In the genomic region with DNA sequence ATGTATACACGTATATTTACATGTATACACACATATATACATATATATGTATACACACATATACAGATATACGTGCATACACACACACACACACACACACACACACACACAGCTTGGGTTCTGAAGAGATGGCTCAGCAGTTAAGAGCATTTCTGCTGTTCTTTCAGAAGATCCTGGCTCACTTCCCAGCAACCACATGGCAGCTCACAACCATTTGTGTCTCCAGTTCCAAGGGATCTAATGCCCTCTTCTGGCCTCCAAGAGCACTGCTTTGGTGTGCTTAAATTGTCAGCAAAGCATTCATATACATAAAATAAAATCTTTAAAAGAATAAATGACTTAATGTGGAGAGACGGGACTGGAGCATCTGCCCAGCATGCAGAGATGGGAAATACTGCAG, we compare ENCODE assay signal across 8 mouse cellular contexts. TPM values are rescaled to one million over a fixed set of nuclear protein-coding genes. Genes with fewer than 3 reads are reported as not detected.
DNase-seq lines count a peak whose midpoint lies in the region; ATAC-seq and TF ChIP-seq lines count a peak whose summit lies in the region.

No protein-coding gene starts in this region.

- in situ Hi-C loops in CH12.LX (cut with MboI; ENCODE audit: low pct_ligation_motif_present, low pct_unique_long_range_greater_than_20kb, low sequenced_read_pairs): loop anchor here (10.0 kb wide), 2 partner anchors 188 to 222 kb away; a partner anchor contains a TSS

- peak; percentile 69 for ATAC-seq in forebrain, embryonic 15.5 days (replicated peaks)
- ATAC-seq in forebrain, embryonic 12.5 days (ENCODE audit: low FRiP score): no peak
- ATAC-seq in erythroblast, adult 5-6 weeks (replicated peaks; ENCODE audit: low FRiP score, poor library complexity, severe bottlenecking): no peak

- intact Hi-C loops in heart, postnatal 14 days (cut with DNase I): loop anchor here (2.0 kb wide), 1 partner anchor 184 kb away; no protein-coding TSS in a partner anchor

- peak; percentile 53 for TF ChIP-seq RAD21 in CH12.LX (IDR thresholded peaks at IDR 0.05; ENCODE audit: low read depth, low read length)

- H3K36me3 ChIP-seq in forebrain, embryonic 15.5 days: no peaks in the 10 kb centered on the region
- no peaks in the 10 kb centered on the region for H3K36me3 ChIP-seq in forebrain, embryonic 12.5 days (replicated peaks)
- H3K36me3 ChIP-seq in CH12.LX (replicated peaks in 1 of 2; ENCODE audit: control insufficient read depth in 1 of 2, insufficient read depth in 1 of 2, low read length in 1 of 2): no peaks in the 10 kb centered on the region

- H3K4me1 ChIP-seq in forebrain, embryonic 15.5 days: no peaks in the 10 kb centered on the region
- no peaks in the 10 kb centered on the region for H3K4me1 ChIP-seq in forebrain, embryonic 12.5 days
- H3K4me1 ChIP-seq in CH12.LX (ENCODE audit: control insufficient read depth in 1 of 2, insufficient read depth in 2 of 2): peaks cover 0 to 3% of the 10 kb centered on the region in 2 experiments; a peak in 2 of 4 replicates
- H3K4me1 ChIP-seq in cerebellum, adult 2 months (ENCODE audit: control insufficient read depth, insufficient read depth, low read length): no peaks in the 10 kb centered on the region

- H3K79me2 ChIP-seq in CH12.LX (replicated peaks; ENCODE audit: control insufficient read depth, extremely low read depth, insufficient read depth, poor library complexity, severe bottlenecking): no peaks in the 10 kb centered on the region

- peak in 1 of 2 experiments; percentile 52; a peak in 3 of 4 replicates for TF ChIP-seq CTCF in CH12.LX (conservative IDR thresholded peaks at IDR 0.05 in 1 of 2, IDR thresholded peaks at IDR 0.05 in 1 of 2; ENCODE audit: low read depth in 2 of 2, low read length in 2 of 2)
- peak; percentile 50; the same call in 1 of the 2 replicates for TF ChIP-seq CTCF in cerebellum, adult 2 months (IDR thresholded peaks at IDR 0.05; ENCODE audit: borderline replicate concordance, insufficient read depth, low read depth, low read length)

- no peaks in the 10 kb centered on the region for H3K9me3 ChIP-seq in forebrain, embryonic 15.5 days
- no peaks in the 10 kb centered on the region for H3K9me3 ChIP-seq in forebrain, embryonic 12.5 days
- H3K9me3 ChIP-seq in CH12.LX (replicated peaks; ENCODE audit: low read length): no peaks in the 10 kb centered on the region

- H3K4me2 ChIP-seq in forebrain, embryonic 15.5 days (replicated peaks): no peak overlapping the region
- no peak overlapping the region for H3K4me2 ChIP-seq in forebrain, embryonic 12.5 days
- H3K4me2 ChIP-seq in CH12.LX (ENCODE audit: insufficient read depth, low read depth, poor library complexity, severe bottlenecking): no peak overlapping the region

- no peak for TF ChIP-seq EP300 in CH12.LX (IDR thresholded peaks at IDR 0.05; ENCODE audit: low read length)

- no peak overlapping the region for H3K4me3 ChIP-seq in forebrain, embryonic 15.5 days
- H3K4me3 ChIP-seq in forebrain, embryonic 12.5 days (replicated peaks): no peak overlapping the region
- no peak overlapping the region for H3K4me3 ChIP-seq in CH12.LX (replicated peaks in 1 of 3; ENCODE audit: low read depth in 2 of 3, low read length in 2 of 3, poor library complexity in 1 of 3)
- no peak overlapping the region for H3K4me3 ChIP-seq in cerebellum, adult 2 months (replicated peaks; ENCODE audit: insufficient read depth, low read depth, low read length)

- dilution Hi-C loops in CH12.LX (cut with MboI; ENCODE audit: extremely low pct_ligation_motif_present, extremely low pct_unique_long_range_greater_than_20kb, low sequenced_read_pairs): no loop called here

- no peaks in the 10 kb centered on the region for H3K27me3 ChIP-seq in forebrain, embryonic 15.5 days
- no peaks in the 10 kb centered on the region for H3K27me3 ChIP-seq in forebrain, embryonic 12.5 days
- H3K27me3 ChIP-seq in CH12.LX (replicated peaks): no peaks in the 10 kb centered on the region
- H3K27me3 ChIP-seq in cerebellum, adult 2 months (ENCODE audit: control insufficient read depth, insufficient read depth, low read length): no peaks in the 10 kb centered on the region

- peak; percentile 27 for DNase-seq in CH12.LX (ENCODE audit: extremely low read depth)
- peak; percentile 45 to 71 for DNase-seq in cerebellum, adult 2 months
- peak; percentile 51 to 79 for DNase-seq in heart, postnatal 14 days
- peak; percentile 56 to 60 for DNase-seq in left cerebral cortex, adult 18-20 months (ENCODE audit: low spot score in 2 of 2)
- peak; percentile 67 for DNase-seq in right cerebral cortex, adult 18-20 months

- 69% methylated on average over 3 of the region's 3 CpGs for WGBS in forebrain, embryonic 15.5 days
- WGBS in forebrain, embryonic 12.5 days: 81% methylated on average over 3 of the region's 3 CpGs
- WGBS in cerebellum, adult 2 months: 36% methylated on average over 3 of the region's 3 CpGs

- TF ChIP-seq POLR2A in CH12.LX (IDR thresholded peaks at IDR 0.05; ENCODE audit: low read depth, low read length): no peak
- TF ChIP-seq POLR2A in cerebellum, adult 2 months (IDR thresholded peaks at IDR 0.05; ENCODE audit: borderline replicate concordance, insufficient read depth, low read length): no peak

- no peak overlapping the region for H3K9ac ChIP-seq in forebrain, embryonic 15.5 days (replicated peaks)
- no peak overlapping the region for H3K9ac ChIP-seq in forebrain, embryonic 12.5 days
- no peak overlapping the region for H3K9ac ChIP-seq in CH12.LX (ENCODE audit: insufficient read depth, low read depth)

- no peak overlapping the region for H3K27ac ChIP-seq in forebrain, embryonic 15.5 days (replicated peaks)
- H3K27ac ChIP-seq in forebrain, embryonic 12.5 days: no peak overlapping the region
- H3K27ac ChIP-seq in CH12.LX (ENCODE audit: insufficient read depth, low read depth): no peak overlapping the region
- H3K27ac ChIP-seq in cerebellum, adult 2 months (ENCODE audit: insufficient read depth, low read length): no peak overlapping the region

TF ChIP-seq in CH12.LX, 34 proteins besides CTCF, POLR2A, EP300 and RAD21:
- TF ChIP-seq E2F4 (IDR thresholded peaks at IDR 0.05; ENCODE audit: insufficient replicate concordance, low read depth, low read length) (no peak), PAX5 (IDR thresholded peaks at IDR 0.05; ENCODE audit: low read length) (no peak), MYC (IDR thresholded peaks at IDR 0.05; ENCODE audit: low read depth, low read length) (peak; percentile 83), MEF2A (IDR thresholded peaks at IDR 0.05; ENCODE audit: borderline replicate concordance, low read depth, low read length) (no peak), MXI1 (IDR thresholded peaks at IDR 0.05; ENCODE audit: low read depth, low read length) (no peak), TCF12 (IDR thresholded peaks at IDR 0.05; ENCODE audit: low read depth, low read length) (no peak), ZKSCAN1 (IDR thresholded peaks at IDR 0.05; ENCODE audit: borderline replicate concordance, low read depth, low read length) (no peak)

RNA-seq across cellular contexts. Expression of a gene that starts 0.8 kb away (rescaled TPM):
- polyA plus RNA-seq in forebrain, embryonic 15.5 days (2015; fragmentation: Nextera tagmentation; extraction: Ambion mirVana): 1.9 and 2.6 TPM in 2 replicates
- 3.2 and 3.6 TPM in 2 replicates for polyA plus RNA-seq in forebrain, embryonic 12.5 days (2016; fragmentation: Nextera tagmentation; extraction: Ambion mirVana)
- total RNA-seq in CH12.LX (2012; rRNA removed) (0.84 and 0.89 TPM in 2 replicates), CH12.LX (2014; rRNA removed) (3.2 and 3.7 TPM in 2 replicates)
- 0.37 TPM in 2 replicates for polyA plus RNA-seq in CH12.LX (2012; ENCODE audit: insufficient read length, low read depth)
- 1.9 and 2.5 TPM in 2 replicates for polyA plus RNA-seq in cerebellum, adult 2 months (2012; rRNA removed)
- total RNA-seq in heart, postnatal 14 days (2021): under 1 TPM in 1 of 2 experiments, not detected in 1; 0.17 TPM
- under 1 TPM in 1 of 2 experiments, not detected in 1; 0.49 TPM for total RNA-seq in left cerebral cortex, adult 18-20 months (2021)
- 0.77 TPM in 1 of 2 replicates, not detected in the other for total RNA-seq in erythroblast, adult 5-6 weeks (2015; ENCODE audit: low replicate concordance)
- total RNA-seq in erythroblast, adult 5-6 weeks (2017; ENCODE audit: low replicate concordance): 0.42 TPM in 1 of 2 replicates, not detected in the other
